ENCODE assay signal across 8 mouse cellular contexts in genomic region chr4:123905126-123905668, GRCm38 (mm10). TPM values are rescaled to one million over a fixed set of nuclear protein-coding genes. Genes with fewer than 3 reads are reported as not detected.
A peak's percentile ranks its signal among the peaks of the same experiment; 100 is the strongest.
DNase-seq lines count a peak whose midpoint lies in the region; ATAC-seq lines count a peak whose summit lies in the region.

No protein-coding gene starts in this region.

- peak overlapping the region; percentile 73 for H3K4me2 ChIP-seq in neural tube, embryonic 11.5 days (ENCODE audit: low read depth)
- H3K4me2 ChIP-seq in intestine, embryonic 15.5 days (replicated peaks): peak overlapping the region; percentile 67

- no peaks in the 10 kb centered on the region for H3K36me3 ChIP-seq in neural tube, embryonic 11.5 days (ENCODE audit: control insufficient read depth, insufficient read depth, low read length)
- H3K36me3 ChIP-seq in intestine, embryonic 15.5 days: no peaks in the 10 kb centered on the region

- under 1% methylated on average over 49 of the region's 53 CpGs for WGBS in neural tube, embryonic 11.5 days
- under 1% methylated on average over 43 of the region's 53 CpGs for WGBS in intestine, embryonic 15.5 days

- peak overlapping the region; percentile 53; the same call in 1 of the 2 replicates for H3K27ac ChIP-seq in neural tube, embryonic 11.5 days (ENCODE audit: low read depth, low read length)
- peak overlapping the region; percentile 87 for H3K27ac ChIP-seq in intestine, embryonic 15.5 days

- peak overlapping the region; percentile 83 for H3K4me3 ChIP-seq in neural tube, embryonic 11.5 days (ENCODE audit: low read depth, low read length)
- peak overlapping the region; percentile 77 for H3K4me3 ChIP-seq in intestine, embryonic 15.5 days (replicated peaks)

- no peaks in the 10 kb centered on the region for H3K27me3 ChIP-seq in neural tube, embryonic 11.5 days (ENCODE audit: control insufficient read depth, insufficient read depth, low read length)
- no peaks in the 10 kb centered on the region for H3K27me3 ChIP-seq in intestine, embryonic 15.5 days (replicated peaks)

- peak overlapping the region; percentile 73 for H3K9ac ChIP-seq in neural tube, embryonic 11.5 days (ENCODE audit: low read length)
- peak overlapping the region; percentile 74 for H3K9ac ChIP-seq in intestine, embryonic 15.5 days

- no peaks in the 10 kb centered on the region for H3K4me1 ChIP-seq in neural tube, embryonic 11.5 days (ENCODE audit: control insufficient read depth, insufficient read depth, low read length)
- peaks cover 7% of the 10 kb centered on the region; the same call in 1 of the 2 replicates for H3K4me1 ChIP-seq in intestine, embryonic 15.5 days (replicated peaks)

- ATAC-seq in neural tube, embryonic 11.5 days (ENCODE audit: insufficient read depth, low FRiP score, low TSS enrichment): no peak
- ATAC-seq in intestine, embryonic 15.5 days: no peak

- DNase-seq in adrenal gland, postnatal 10 days: peak; percentile 54
- no peak for DNase-seq in adrenal gland, postnatal 25 days
- no peak for DNase-seq in neural tube, embryonic 11.5 days (ENCODE audit: low spot score)
- DNase-seq in neural tube, embryonic 10.5 days (ENCODE audit: extremely low spot score, low spot score): no peak
- DNase-seq in naive thymus-derived CD4-positive, alpha-beta T cell, adult 2 months (ENCODE audit: low read depth): peak; percentile 26
- no peak for DNase-seq in layer of hippocampus, adult 9-10 months (ENCODE audit: low spot score)
- no peak for DNase-seq in kidney, adult 8-10 months

- H3K9me3 ChIP-seq in neural tube, embryonic 11.5 days (ENCODE audit: control insufficient read depth, low read length): no peaks in the 10 kb centered on the region
- H3K9me3 ChIP-seq in intestine, embryonic 15.5 days: no peaks in the 10 kb centered on the region

RNA-seq across cellular contexts. Expression of gene Mycbp, which starts 0.6 kb away (rescaled TPM):
- total RNA-seq in adrenal gland, postnatal 10 days (2021): 10 to 100 TPM; 46.0 to 50.3 TPM
- total RNA-seq in adrenal gland, postnatal 25 days (2021): 43.3 and 49.4 TPM in 2 replicates
- 54.3 and 56.7 TPM in 2 replicates for polyA plus RNA-seq in neural tube, embryonic 11.5 days (2014; fragmentation: Nextera tagmentation; extraction: Ambion mirVana)
- polyA plus RNA-seq in intestine, embryonic 15.5 days (2015; fragmentation: Nextera tagmentation; extraction: Ambion mirVana): 101 and 110 TPM in 2 replicates

RNA-seq across cellular contexts. Expression of gene Rragc, which starts 12.0 kb away (rescaled TPM):
- 10 to 100 TPM; 75.9 to 79.0 TPM for total RNA-seq in adrenal gland, postnatal 10 days (2021)
- total RNA-seq in adrenal gland, postnatal 25 days (2021): 72.6 and 83.4 TPM in 2 replicates
- polyA plus RNA-seq in neural tube, embryonic 11.5 days (2014; fragmentation: Nextera tagmentation; extraction: Ambion mirVana): 52.2 and 53.9 TPM in 2 replicates
- polyA plus RNA-seq in intestine, embryonic 15.5 days (2015; fragmentation: Nextera tagmentation; extraction: Ambion mirVana): 56.3 and 57.4 TPM in 2 replicates

RNA-seq across cellular contexts. Expression of gene 4930535I16Rik, which starts 12.6 kb away (rescaled TPM):
- total RNA-seq in adrenal gland, postnatal 10 days (2021): not detected
- not detected in 2 replicates for total RNA-seq in adrenal gland, postnatal 25 days (2021)
- polyA plus RNA-seq in neural tube, embryonic 11.5 days (2014; fragmentation: Nextera tagmentation; extraction: Ambion mirVana): not detected in 2 replicates
- not detected in 2 replicates for polyA plus RNA-seq in intestine, embryonic 15.5 days (2015; fragmentation: Nextera tagmentation; extraction: Ambion mirVana)

RNA-seq across cellular contexts. Expression of gene 4933427I04Rik, which starts 45.7 kb away (rescaled TPM):
- total RNA-seq in adrenal gland, postnatal 10 days (2021): not detected
- total RNA-seq in adrenal gland, postnatal 25 days (2021): not detected in 2 replicates
- not detected in 2 replicates for polyA plus RNA-seq in neural tube, embryonic 11.5 days (2014; fragmentation: Nextera tagmentation; extraction: Ambion mirVana)
- not detected in 2 replicates for polyA plus RNA-seq in intestine, embryonic 15.5 days (2015; fragmentation: Nextera tagmentation; extraction: Ambion mirVana)

Comparison
In these comparisons a context has a peak if more than half of its experiments do, and no peak if none do; other contexts are left out.
1. DNase-seq: peak in adrenal gland, postnatal 10 days (single experiment) and naive thymus-derived CD4-positive, alpha-beta T cell, adult 2 months (single experiment); none in adrenal gland, postnatal 25 days (single experiment), neural tube, embryonic 11.5 days (single experiment), neural tube, embryonic 10.5 days (single experiment), layer of hippocampus, adult 9-10 months (single experiment) and kidney, adult 8-10 months (0 of 2).